Mouse (Mus musculus) spleen, postnatal 14 days (tissue): ENCODE results near the gene Cacna2d4.

Source experiments
- DNase-seq, 2 experiments: peaks; one replicate each; pipeline ENCODE4 v3.0.0; 2021 to 2022; ENCODE audit warnings: low spot score in 2 of 2

Gene Cacna2d4

DNA sequence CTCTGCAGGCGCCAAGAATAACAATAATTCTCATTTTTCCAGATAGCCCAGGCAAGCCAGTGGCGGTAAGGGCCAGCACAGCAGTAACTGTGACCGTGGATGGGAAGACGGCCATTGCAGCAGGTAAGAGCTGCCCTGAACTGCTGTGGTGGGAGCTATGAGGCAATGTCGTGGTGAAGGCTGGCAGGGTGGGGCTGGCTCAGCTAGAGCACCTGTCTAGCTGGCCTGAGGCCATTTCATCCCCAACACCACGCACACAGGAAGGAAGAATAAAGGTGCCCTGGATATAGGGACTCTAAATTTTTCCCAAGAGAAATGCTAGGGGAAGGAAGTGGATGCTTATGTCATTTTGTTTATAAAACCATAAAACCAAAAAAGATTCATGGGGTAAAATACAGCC, 76.1 kb downstream of the Cacna2d4 start:
- no peak for DNase-seq

GRCm38 (mm10) chr6:119313096-119313495, 76.8 kb downstream of the Cacna2d4 start:
- DNase-seq = no peak

GRCm38 (mm10) chr6:119313588-119314375, 77.5 kb downstream of the Cacna2d4 start:
- DNase-seq = no peak

- DNase-seq = no peak
Observed at GRCm38 (mm10) chr6:119314751-119315476, 78.6 kb downstream of the Cacna2d4 start.

- DNase-seq = no peak
Observed at GRCm38 (mm10) chr6:119318732-119319131, 82.4 kb downstream of the Cacna2d4 start.

- no peak for DNase-seq
Observed at GRCm38 (mm10) chr6:119319358-119319757, 83.0 kb downstream of the Cacna2d4 start.

DNA sequence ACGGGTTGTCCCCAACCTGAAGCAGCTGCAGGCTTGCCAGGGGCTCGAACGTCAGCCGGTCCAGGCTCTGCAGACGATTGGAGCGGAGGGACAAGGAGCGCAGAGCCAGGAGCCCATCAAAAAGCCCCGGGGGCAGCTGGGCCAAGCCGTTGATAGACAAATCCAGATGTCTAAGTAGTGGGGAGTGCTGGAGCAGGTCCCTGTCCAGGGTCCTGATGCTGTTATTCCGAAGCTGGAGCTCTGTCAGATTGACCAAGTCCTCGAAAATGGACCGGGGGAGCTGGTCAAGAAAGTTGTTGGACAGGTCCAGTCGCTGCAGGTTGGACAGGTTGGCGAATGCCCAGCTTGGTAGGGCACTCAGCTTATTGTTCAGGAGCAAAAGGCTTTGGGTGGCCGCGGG, 84.2 kb downstream of the Cacna2d4 start:
- DNase-seq = no peak

GRCm38 (mm10) chr6:119321752-119322151, 85.4 kb downstream of the Cacna2d4 start:
- no peak for DNase-seq

- no peak for DNase-seq
Observed at GRCm38 (mm10) chr6:119324776-119325175, 88.5 kb downstream of the Cacna2d4 start.

- no peak for DNase-seq
Observed at GRCm38 (mm10) chr6:119325978-119326377, 89.7 kb downstream of the Cacna2d4 start.

DNA sequence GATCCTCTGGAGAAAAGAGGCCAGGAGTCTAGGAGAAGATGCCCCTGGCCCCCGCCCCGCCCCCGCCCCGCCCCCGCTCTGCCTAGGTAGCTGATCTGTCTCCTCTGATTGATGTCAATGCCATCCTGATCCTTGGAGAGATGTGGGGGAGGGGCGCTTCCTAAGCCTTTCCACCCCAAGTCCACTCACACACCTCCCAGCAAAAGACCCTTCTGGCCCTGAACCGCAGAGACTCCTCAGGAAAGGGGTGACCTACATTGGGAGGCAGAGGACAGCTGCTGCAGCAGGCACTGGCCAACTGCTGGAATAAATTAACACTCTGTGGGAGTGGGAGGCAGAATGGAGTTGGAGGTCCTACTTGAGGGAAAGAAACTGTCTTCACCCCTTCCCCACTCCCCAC, 90.2 kb downstream of the Cacna2d4 start:
- no peak for DNase-seq

GRCm38 (mm10) chr6:119328521-119329115, 92.3 kb downstream of the Cacna2d4 start:
- DNase-seq = no peak

GRCm38 (mm10) chr6:119329215-119329714, 92.9 kb downstream of the Cacna2d4 start:
- DNase-seq = no peak

DNA sequence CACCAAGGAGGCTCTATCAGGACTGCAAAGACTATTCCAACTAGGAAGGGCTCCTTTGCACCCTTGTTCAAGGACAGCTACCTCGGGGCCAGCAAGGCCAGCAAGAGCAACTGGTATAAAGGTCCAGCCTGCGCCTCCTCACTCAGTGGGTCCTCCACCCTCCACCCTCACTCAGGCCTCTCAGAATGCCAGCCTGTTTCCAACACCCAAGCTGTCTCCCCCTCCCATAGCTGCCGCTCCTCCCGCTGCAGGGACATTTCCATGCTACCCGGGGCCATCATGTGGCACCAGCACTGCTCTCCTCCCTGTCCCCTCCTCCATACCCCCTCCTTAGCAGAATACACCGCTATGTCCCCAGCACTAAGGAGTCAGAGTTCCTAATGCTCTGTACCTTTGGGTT, 93.6 kb downstream of the Cacna2d4 start:
- DNase-seq = no peak

- DNase-seq = no peak
Observed at GRCm38 (mm10) chr6:119330506-119330905, 94.2 kb downstream of the Cacna2d4 start, which contains the start of gene Lrtm2. TSS of gene Lrtm2 (minus strand) at chr6:119330766.

- no peak for DNase-seq
Observed at GRCm38 (mm10) chr6:119332111-119332510, 95.8 kb downstream of the Cacna2d4 start.

DNA sequence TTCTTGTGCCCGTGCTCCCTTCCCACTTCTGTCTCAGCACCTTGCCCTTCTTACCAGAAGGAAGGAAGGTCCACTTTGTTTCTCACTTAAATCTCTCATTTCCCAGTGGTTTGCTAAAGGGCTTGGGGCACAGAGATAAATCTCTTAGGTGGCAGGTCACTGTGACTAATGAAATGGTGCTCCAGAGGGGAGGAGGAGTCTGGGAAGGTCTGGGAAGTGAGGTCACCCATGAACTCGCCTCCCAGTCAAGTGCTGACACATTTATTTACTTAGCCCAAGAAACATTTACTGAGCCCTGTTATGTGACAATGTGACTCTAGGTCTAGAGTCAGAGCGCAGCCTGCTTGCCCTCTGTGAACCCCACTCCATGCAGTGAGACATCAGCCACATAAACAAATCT, 96.9 kb downstream of the Cacna2d4 start:
- no peak for DNase-seq

DNA sequence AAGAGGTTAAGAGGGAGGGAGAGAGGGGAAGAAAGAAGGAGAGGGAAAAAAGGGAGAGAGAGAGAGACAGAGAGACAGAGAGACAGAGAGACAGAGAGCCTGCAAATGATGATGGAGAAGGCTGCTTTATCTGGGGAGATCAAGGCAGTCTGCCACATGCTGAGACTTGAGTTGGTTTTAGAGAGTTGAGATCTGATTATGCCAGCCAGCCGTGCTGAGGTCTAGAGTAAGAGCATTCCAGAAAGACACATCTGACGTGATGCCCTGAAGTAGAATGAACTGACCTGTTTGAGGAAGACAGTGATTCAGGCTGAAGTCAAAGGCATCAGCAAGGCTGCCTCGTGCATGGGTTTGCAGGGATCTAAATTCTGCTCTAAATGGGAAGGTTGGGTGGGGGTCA, 97.5 kb downstream of the Cacna2d4 start:
- no peak for DNase-seq

DNA sequence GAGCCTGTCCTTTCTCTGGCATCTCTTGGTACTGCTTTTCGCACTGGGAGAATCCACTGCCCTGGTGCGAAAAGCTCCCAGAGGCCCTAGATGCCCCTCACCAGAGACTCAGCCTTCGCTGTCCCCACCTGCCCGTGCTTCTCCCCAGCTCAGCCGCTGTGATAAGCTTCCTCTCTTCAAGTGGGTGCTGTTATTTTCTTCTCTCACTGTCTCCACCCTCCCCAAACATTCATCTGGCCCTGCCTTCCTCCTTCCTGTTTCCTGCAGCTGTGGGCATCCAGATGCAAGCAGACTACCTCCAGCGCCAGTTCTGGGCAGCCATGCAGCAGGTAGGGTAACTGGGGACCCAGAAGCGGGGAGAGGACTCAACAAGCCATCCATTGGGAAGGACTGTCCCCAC, 99.8 kb downstream of the Cacna2d4 start:
- no peak for DNase-seq

DNA sequence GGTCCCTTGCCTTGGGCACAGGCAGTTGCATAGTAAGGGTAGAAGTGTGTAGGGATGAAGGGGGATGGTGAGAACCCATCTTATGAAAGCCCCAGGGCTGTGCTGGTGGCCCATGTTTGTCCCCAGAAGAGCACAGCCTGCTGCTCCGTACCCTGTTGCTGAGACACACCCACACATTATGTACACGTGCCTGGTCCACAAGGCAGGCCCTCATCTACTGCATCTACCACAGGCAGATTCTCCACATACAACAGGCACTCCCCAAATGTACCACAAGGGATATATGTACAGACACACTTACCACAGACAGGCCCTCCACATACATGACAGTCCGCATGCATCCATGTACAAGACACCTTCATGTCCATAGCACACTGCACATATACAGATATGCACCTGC, 101.0 kb downstream of the Cacna2d4 start:
- no peak for DNase-seq

GRCm38 (mm10) chr6:119338121-119338912, 102.0 kb downstream of the Cacna2d4 start:
- DNase-seq = no peak

DNA sequence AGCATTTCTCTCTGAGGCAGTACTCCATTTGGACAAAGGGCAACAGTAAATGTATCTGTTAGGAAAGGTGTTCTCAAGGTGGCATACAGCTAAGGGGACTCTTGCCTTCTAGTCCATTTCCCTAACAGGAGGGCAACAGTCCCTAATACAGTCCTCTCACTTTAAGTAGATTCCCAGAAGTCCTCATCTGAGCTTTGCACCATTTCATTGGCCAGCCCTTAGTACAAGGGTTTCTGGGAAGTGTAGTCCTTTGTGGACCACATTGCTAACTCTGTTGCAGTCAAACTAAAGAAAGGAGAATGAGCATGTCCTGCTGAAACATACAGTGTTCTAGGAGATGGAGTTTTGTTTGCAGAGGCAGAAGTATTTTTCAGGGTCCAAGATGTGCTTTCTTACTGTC, 105.1 kb downstream of the Cacna2d4 start:
- no peak for DNase-seq
